Mouse (Mus musculus) embryonic facial prominence, embryonic 12.5 days (tissue): ENCODE data around the gene Adcy7. TPM values are rescaled to one million over a fixed set of nuclear protein-coding genes. Genes with fewer than 3 reads are reported as not detected.
A peak's percentile ranks its signal among the peaks of the same experiment; 100 is the strongest.

ENCODE experiments used
- ATAC-seq: fragments of 200-750 bp; cut with Nextera tagmentation; 2 replicates; pipeline ENCODE4 v1.8.0; 2017; ENCODE audit not compliant: insufficient number of reproducible peaks, insufficient read depth, low FRiP score, low TSS enrichment
- H3K27ac ChIP-seq: fragments of 300-500 bp; sonication (generic); 2 replicates; pipeline ENCODE4 v1.5.1; 2016; ENCODE audit warnings: mild to moderate bottlenecking
- H3K27me3 ChIP-seq: fragments of 300-500 bp; sonication (generic); 2 replicates; pipeline ENCODE4 v1.6.1; 2016; ENCODE audit warnings: mild to moderate bottlenecking, moderate library complexity
- H3K36me3 ChIP-seq: fragments of 300-500 bp; sonication (generic); 2 replicates; pipeline ENCODE4 v1.6.1; 2016; ENCODE audit warnings: mild to moderate bottlenecking
- H3K4me1 ChIP-seq: fragments of 300-500 bp; sonication (generic); 2 replicates; pipeline ENCODE4 v1.6.1; 2016
- H3K4me2 ChIP-seq: fragments of 300-500 bp; sonication (generic); replicated peaks from 2 replicates; pipeline ENCODE4 v1.6.1; 2016; ENCODE audit warnings: mild to moderate bottlenecking, moderate library complexity
- H3K4me3 ChIP-seq: fragments of 300-500 bp; sonication (generic); 2 replicates; pipeline ENCODE4 v1.5.1; 2016; ENCODE audit warnings: mild to moderate bottlenecking
- H3K9ac ChIP-seq: fragments of 300-500 bp; sonication (generic); 2 replicates; pipeline ENCODE4 v1.6.1; 2016; ENCODE audit warnings: mild to moderate bottlenecking, moderate library complexity
- H3K9me3 ChIP-seq: fragments of 300-500 bp; sonication (generic); 2 replicates; pipeline ENCODE4 v1.6.1; 2016; ENCODE audit warnings: mild to moderate bottlenecking, moderate library complexity
- WGBS: fragments of 180-500 bp; shearing (Covaris S2); methylation state at CpG from one replicate; pipeline ENCODE4 v1.1.7; 2016; 5-methylcytosine and 5-hydroxymethylcytosine counted together
- polyA plus RNA-seq: library from polyadenylated mRNA; unstranded; fragments of >200 nt; fragmentation: Nextera tagmentation; extraction: Ambion mirVana; gene quantifications from 2 replicates; pipeline ENCODE4 v1.2.1, GENCODE M21; 2016

Gene Adcy7
- polyA plus RNA-seq, 1 experiment from 2014 or later, result 4.1 TPM

- 78% methylated on average over 14 of the region's 14 CpGs for WGBS
- H3K4me3 ChIP-seq, result no peak overlapping the region
- H3K4me1 ChIP-seq, result 0 out of 2 replicates have a peak, but pooled peaks cover 3% of the 10 kb centered on the region
- ATAC-seq, result no peak
- H3K27me3 ChIP-seq, result no peaks in the 10 kb centered on the region
- no peak overlapping the region for H3K27ac ChIP-seq
- no peak overlapping the region for H3K4me2 ChIP-seq
- H3K9me3 ChIP-seq, result no peaks in the 10 kb centered on the region
- no peak overlapping the region for H3K9ac ChIP-seq
- H3K36me3 ChIP-seq, result no peaks in the 10 kb centered on the region
Observed at GRCm38 (mm10) chr8:88306511-88306910, 34.3 kb downstream of the Adcy7 start.

- H3K27me3 ChIP-seq, result no peaks in the 10 kb centered on the region
- no peak overlapping the region for H3K9ac ChIP-seq
- no peak for ATAC-seq
- no peak overlapping the region for H3K4me3 ChIP-seq
- no peak overlapping the region for H3K4me2 ChIP-seq
- no peaks in the 10 kb centered on the region for H3K4me1 ChIP-seq
- WGBS, result 90% methylated on average over 4 of the region's 4 CpGs
- no peaks in the 10 kb centered on the region for H3K9me3 ChIP-seq
- no peaks in the 10 kb centered on the region for H3K36me3 ChIP-seq
- no peak overlapping the region for H3K27ac ChIP-seq
Observed at GRCm38 (mm10) chr8:88307736-88308135, 35.5 kb downstream of the Adcy7 start.

- H3K36me3 ChIP-seq, result no peaks in the 10 kb centered on the region
- ATAC-seq, result no peak
- 76% methylated on average over 10 of the region's 10 CpGs for WGBS
Observed at GRCm38 (mm10) chr8:88309274-88309873, 37.2 kb downstream of the Adcy7 start.

GRCm38 (mm10) chr8:88309881-88310280, 37.7 kb downstream of the Adcy7 start:
- no peak for ATAC-seq
- no peak overlapping the region for H3K27ac ChIP-seq
- no peak overlapping the region for H3K4me2 ChIP-seq
- no peaks in the 10 kb centered on the region for H3K27me3 ChIP-seq
- H3K36me3 ChIP-seq, result no peaks in the 10 kb centered on the region
- no peak overlapping the region for H3K9ac ChIP-seq
- no peaks in the 10 kb centered on the region for H3K9me3 ChIP-seq
- 89% methylated on average over 7 of the region's 7 CpGs for WGBS
- H3K4me3 ChIP-seq, result no peak overlapping the region
- no peaks in the 10 kb centered on the region for H3K4me1 ChIP-seq

More at GRCm38 (mm10) chr8:88309274-88309873, 37.2 kb downstream of the Adcy7 start:
- Histone ChIP-seq H3K4me3 (no peak overlapping the region), H3K27ac (no peak overlapping the region), H3K9me3 (no peaks in the 10 kb centered on the region), H3K27me3 (no peaks in the 10 kb centered on the region), H3K4me1 (no peaks in the 10 kb centered on the region), H3K4me2 (no peak overlapping the region), H3K9ac (no peak overlapping the region)

- Histone ChIP-seq H3K9me3 (no peaks in the 10 kb centered on the region), H3K9ac (no peak overlapping the region), H3K27me3 (no peaks in the 10 kb centered on the region), H3K36me3 (no peaks in the 10 kb centered on the region), H3K27ac (no peak overlapping the region), H3K4me2 (no peak overlapping the region), H3K4me1 (no peaks in the 10 kb centered on the region), H3K4me3 (no peak overlapping the region)
- WGBS, result 90% methylated on average over 13 of the region's 13 CpGs
- ATAC-seq, result no peak
Observed at GRCm38 (mm10) chr8:88310286-88310685, 38.1 kb downstream of the Adcy7 start.

GRCm38 (mm10) chr8:88312966-88313365, 40.8 kb downstream of the Adcy7 start:
- Histone ChIP-seq H3K4me3 (no peak overlapping the region), H3K9me3 (no peaks in the 10 kb centered on the region), H3K27ac (no peak overlapping the region), H3K4me2 (no peak overlapping the region), H3K36me3 (no peaks in the 10 kb centered on the region), H3K4me1 (peaks cover 15% of the 10 kb centered on the region), H3K9ac (no peak overlapping the region), H3K27me3 (no peaks in the 10 kb centered on the region)
- no peak for ATAC-seq
- WGBS, result 77% methylated on average over 8 of the region's 8 CpGs

GRCm38 (mm10) chr8:88313991-88314390, 41.8 kb downstream of the Adcy7 start:
- Histone ChIP-seq H3K9me3 (no peaks in the 10 kb centered on the region), H3K27me3 (no peaks in the 10 kb centered on the region), H3K9ac (no peak overlapping the region), H3K4me3 (no peak overlapping the region), H3K4me2 (no peak overlapping the region), H3K36me3 (no peaks in the 10 kb centered on the region), H3K27ac (no peak overlapping the region), H3K4me1 (peaks cover 15% of the 10 kb centered on the region)
- ATAC-seq, result no peak
- 88% methylated on average over 12 of the region's 12 CpGs for WGBS

- 94% methylated on average over 8 of the region's 8 CpGs for WGBS
- no peaks in the 10 kb centered on the region for H3K36me3 ChIP-seq
- no peaks in the 10 kb centered on the region for H3K9me3 ChIP-seq
- peaks cover 15% of the 10 kb centered on the region for H3K4me1 ChIP-seq
- H3K27me3 ChIP-seq, result no peaks in the 10 kb centered on the region
- no peak overlapping the region for H3K9ac ChIP-seq
- H3K27ac ChIP-seq, result no peak overlapping the region
- H3K4me2 ChIP-seq, result no peak overlapping the region
- no peak for ATAC-seq
- no peak overlapping the region for H3K4me3 ChIP-seq
Observed at GRCm38 (mm10) chr8:88315302-88315701, 43.1 kb downstream of the Adcy7 start.

GRCm38 (mm10) chr8:88316139-88316931, 44.1 kb downstream of the Adcy7 start:
- Histone ChIP-seq H3K4me3 (no peak overlapping the region), H3K4me1 (peaks cover 15% of the 10 kb centered on the region), H3K4me2 (no peak overlapping the region), H3K9me3 (no peaks in the 10 kb centered on the region), H3K27ac (0 out of 2 replicates have a peak overlapping the region, but pooled peaks have one; percentile 33), H3K36me3 (no peaks in the 10 kb centered on the region), H3K27me3 (no peaks in the 10 kb centered on the region), H3K9ac (no peak overlapping the region)
- ATAC-seq, result no peak
- 31% methylated on average over 8 of the region's 8 CpGs for WGBS

GRCm38 (mm10) chr8:88317341-88317740, 45.1 kb downstream of the Adcy7 start:
- Histone ChIP-seq H3K9me3 (no peaks in the 10 kb centered on the region), H3K4me2 (no peak overlapping the region), H3K27me3 (no peaks in the 10 kb centered on the region), H3K36me3 (no peaks in the 10 kb centered on the region), H3K9ac (no peak overlapping the region), H3K4me3 (no peak overlapping the region), H3K4me1 (peaks cover 15% of the 10 kb centered on the region), H3K27ac (0 out of 2 replicates have a peak overlapping the region, but pooled peaks have one; percentile 33)
- 34% methylated on average over 5 of the region's 5 CpGs for WGBS
- ATAC-seq, result no peak

- peaks cover 15% of the 10 kb centered on the region for H3K4me1 ChIP-seq
- no peaks in the 10 kb centered on the region for H3K36me3 ChIP-seq
- H3K9me3 ChIP-seq, result no peaks in the 10 kb centered on the region
- ATAC-seq, result no peak
- no peak overlapping the region for H3K27ac ChIP-seq
- H3K4me3 ChIP-seq, result no peak overlapping the region
- H3K9ac ChIP-seq, result no peak overlapping the region
- H3K27me3 ChIP-seq, result no peaks in the 10 kb centered on the region
- 93% methylated on average over 8 of the region's 8 CpGs for WGBS
- no peak overlapping the region for H3K4me2 ChIP-seq
Observed at GRCm38 (mm10) chr8:88318151-88318550, 45.9 kb downstream of the Adcy7 start.

GRCm38 (mm10) chr8:88320134-88320533, 47.9 kb downstream of the Adcy7 start:
- Histone ChIP-seq H3K36me3 (peaks cover 8% of the 10 kb centered on the region), H3K27me3 (no peaks in the 10 kb centered on the region), H3K4me3 (no peak overlapping the region), H3K4me1 (peaks cover 15% of the 10 kb centered on the region), H3K27ac (no peak overlapping the region), H3K9ac (no peak overlapping the region), H3K9me3 (no peaks in the 10 kb centered on the region), H3K4me2 (no peak overlapping the region)
- 92% methylated on average over 6 of the region's 6 CpGs for WGBS
- no peak for ATAC-seq
